Mouse (Mus musculus): ENCODE data around the gene Ppm1l.

Gene Ppm1l

DNA sequence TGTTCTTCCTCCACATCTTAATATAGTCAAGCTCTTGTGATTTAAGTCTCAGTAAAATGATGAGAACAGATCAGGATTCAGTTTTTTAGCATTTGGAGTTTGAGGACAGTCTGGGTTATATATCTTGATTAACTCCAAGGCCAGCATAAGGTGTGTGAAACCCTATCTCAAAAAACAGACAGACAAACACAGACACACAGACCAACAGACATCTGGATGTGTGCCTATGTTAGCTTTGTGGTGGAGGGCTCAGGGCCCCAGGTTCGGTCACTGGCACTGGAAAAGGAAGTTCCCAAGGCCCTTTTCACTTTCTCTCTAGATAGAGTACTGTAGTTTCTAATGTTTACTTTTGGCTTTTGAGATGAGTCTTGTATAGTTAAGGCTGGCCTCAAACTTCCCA is 23.8 kb downstream of the Ppm1l start:
- no peak for DNase-seq

DNA sequence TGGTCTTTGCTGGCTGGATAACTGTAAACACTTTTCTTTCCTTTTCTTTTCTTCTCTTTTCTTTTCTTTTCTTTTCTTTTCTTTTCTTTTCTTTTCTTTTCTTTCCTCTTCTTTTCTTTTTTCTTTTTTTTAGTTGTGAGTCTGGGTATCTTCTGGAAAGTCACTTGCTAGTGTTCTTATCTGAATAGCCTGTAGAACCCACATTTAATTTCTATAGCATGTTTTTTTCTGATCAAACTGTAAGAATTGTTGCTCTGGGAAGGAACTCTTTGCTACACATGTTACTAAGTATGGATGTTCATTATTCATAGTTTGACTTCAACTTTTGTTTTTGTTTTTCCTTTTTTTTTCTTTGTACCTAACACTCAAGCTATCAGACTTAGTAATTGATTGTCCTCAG is 24.3 kb downstream of the Ppm1l start:
- no peak for DNase-seq

DNA sequence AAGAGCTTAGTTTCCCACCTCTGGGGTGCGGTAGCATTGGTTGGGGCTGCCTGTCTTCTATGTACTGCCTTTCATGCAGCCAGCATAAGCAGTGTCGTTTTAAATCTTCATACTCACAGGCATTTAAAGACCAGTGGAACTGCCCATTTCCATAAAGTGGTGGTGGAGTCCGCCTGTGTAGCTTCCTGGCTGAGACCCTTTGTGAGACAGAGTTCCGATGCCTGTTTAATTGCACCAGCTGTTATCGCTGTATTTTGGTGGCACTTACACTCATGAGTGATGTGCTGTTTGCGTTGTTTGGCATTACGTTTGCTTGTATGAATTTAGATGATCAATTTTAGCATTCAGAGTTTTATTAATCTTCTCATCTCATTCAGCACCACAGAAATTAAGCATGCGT is 24.9 kb downstream of the Ppm1l start:
- no peak for DNase-seq

DNA sequence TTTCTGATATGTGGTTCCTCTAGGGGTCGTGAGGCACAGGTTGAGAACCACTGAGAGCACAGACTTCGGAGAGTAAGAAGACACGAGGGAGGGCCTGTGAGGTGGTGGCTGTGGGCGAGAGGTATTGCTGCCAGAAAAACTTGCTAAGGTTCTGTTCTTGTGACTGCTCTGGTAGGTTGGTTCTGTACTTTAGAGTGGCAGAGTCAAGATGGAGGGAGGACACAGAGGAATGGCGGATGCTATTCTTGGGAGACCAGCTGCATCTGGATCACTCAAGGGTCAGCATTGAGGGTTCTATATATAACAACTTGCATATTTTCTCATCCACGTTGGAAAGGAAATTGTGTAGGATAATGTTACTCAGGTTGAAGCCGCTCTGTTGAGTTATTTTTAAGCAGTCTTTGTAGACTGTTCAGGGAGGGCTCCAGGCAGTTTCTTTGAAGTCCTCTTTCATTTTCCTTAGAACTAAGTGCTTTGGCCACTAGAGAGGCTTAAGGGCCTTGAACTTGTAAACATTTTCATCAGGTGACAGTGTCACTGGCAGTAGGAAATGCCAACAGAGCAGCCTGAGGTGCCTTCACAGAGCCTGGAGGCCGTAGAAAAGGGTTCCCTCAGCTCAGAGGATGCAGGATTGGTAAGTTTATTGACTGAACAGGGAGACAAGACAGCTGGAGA is 25.7 kb downstream of the Ppm1l start:
- DNase-seq: no peak

DNA sequence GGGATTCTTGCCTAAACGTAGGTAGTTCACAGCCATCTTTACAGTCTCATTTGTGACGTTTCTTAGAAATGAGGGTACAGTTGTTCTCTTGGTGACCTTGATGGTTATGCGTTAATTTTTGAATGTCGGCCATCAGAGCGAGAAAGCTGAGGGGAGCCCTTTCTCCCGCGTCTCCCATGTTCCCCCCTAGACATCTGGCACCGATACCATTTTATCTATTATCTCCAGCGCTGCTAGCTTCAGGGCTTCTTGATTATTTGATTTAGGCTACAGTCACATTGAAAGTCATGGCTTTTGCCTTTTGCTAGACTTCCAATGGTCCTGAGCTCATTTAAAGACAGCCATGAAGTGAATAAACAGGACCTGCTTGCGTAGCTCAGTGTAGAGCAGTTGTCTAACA is 26.5 kb downstream of the Ppm1l start:
- no peak for DNase-seq

DNA sequence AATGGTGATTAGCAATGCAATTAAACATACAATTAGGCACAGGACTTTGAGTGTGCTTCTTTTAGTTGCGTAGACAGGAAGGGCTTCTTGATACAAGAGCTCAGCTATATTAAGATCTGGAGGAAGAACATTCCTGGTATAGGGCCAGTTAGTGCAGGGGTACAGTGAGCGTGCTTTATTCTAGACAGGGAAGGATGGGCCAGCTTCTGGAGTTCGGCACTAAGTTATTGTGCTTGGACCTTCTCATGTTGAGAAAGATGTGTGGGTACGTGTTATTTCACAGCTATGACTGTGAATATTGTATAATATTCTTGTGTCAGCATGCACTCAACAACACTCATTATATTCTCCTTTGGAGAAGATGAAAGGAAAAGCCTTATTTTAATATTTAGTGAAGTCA is 29.9 kb downstream of the Ppm1l start:
- no peak for DNase-seq

DNA sequence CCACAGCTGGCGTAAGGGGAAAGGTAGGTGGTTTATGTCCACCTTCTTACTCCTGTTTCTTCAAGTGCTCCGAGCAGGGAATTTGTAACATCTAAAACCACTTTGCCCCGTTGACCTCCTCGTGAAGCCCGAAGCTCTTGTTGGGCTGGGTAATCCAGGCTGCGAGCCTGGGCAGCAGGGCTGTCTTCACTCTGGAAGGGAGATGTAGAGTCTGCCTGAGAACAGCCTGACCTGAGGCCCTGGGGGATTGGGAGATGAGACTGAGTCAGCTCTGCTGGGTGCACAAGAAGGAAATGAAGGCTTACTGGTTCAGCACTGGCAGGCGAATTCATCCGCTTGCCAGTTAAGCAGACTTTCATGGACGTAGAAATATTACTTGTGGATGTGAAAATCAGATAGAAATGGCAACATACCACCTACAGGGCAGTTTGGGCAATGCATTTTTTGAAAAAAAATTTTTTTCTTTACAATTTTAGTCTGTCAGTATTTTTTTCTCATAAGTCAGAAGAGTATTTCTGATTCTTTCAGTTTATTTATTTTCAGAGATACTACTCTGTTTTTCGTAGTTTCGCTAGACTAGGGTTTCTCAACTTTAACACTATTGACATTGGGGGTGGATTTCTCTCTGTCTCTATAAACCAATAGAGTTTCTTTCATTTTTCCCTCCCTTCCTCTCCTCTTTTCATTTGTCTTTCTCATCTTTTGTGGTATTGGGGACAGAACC is 31.7 kb downstream of the Ppm1l start:
- DNase-seq: no peak

DNA sequence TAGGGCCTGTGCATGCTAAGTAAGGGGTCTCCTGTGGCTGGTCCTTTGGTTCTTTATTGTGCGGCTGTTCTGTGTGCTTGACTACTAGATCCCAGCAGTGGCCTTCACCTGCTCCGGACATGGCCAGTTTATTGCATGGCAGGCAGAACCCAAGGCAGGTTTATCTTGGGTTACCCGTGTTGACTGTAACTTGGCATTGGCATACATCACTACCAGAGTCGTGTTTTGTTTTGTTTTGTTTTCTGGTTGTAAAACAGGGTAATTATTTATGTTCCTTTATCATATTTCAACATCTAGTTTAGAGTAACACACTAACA is 32.2 kb downstream of the Ppm1l start:
- no peak for DNase-seq

DNA sequence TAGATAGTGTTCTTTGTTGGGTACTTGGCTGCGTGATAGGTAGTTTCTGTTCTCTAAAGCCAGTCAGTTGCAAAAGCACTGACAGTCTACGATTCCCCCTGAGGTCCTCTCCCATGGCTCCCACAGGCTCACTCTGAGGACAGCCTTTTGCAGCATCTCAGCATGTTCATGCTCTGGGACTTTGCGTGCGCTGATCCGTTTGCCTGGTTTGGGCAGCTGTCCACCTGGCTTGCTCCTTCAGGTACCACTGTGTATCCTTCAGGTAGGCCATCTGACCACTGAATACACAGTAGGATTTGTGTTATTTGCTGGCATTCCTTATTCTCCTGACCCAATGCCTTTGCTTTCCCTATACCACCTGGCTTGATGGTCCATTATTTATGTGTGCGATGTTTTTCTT is 33.3 kb downstream of the Ppm1l start:
- DNase-seq: no peak

DNA sequence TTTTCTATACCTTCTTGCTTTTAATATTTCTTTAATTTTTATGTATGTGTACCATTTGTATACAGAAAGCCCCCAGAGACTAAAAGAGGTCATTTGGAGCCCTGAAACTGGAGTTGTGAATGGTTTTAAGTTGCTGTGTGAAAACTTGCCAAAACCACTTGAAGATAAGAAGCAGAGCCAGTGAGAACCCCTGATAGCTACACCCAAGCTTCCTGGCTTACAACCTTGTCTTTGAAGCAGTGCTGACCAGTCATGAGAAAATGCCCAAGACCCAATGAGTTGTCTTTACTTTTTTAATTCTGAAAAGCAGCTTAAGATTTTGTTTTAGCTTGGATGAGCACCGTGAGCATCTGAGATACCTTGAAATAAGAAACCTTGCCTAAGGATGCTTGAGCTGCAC is 35.5 kb downstream of the Ppm1l start:
- DNase-seq: no peak

DNA sequence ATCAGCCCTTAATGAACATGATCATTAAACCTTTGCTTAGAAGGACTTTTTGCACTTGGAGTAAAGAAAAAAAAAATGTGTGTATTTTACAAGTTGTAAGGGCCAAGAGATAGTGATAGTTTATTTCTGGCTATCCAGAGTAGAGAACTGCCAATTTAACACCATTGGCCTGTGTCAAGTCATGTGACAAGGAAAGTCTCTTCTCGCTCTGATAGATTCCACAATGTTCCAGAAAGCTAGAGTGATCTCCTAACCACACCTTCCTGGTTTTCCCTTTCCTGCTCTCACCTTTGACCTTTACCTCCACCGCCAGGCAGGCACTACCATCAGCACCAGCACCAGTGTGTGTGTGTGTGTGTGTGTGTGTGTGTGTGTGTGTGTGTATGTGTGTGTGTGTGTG is 38.0 kb downstream of the Ppm1l start:
- DNase-seq: no peak

DNA sequence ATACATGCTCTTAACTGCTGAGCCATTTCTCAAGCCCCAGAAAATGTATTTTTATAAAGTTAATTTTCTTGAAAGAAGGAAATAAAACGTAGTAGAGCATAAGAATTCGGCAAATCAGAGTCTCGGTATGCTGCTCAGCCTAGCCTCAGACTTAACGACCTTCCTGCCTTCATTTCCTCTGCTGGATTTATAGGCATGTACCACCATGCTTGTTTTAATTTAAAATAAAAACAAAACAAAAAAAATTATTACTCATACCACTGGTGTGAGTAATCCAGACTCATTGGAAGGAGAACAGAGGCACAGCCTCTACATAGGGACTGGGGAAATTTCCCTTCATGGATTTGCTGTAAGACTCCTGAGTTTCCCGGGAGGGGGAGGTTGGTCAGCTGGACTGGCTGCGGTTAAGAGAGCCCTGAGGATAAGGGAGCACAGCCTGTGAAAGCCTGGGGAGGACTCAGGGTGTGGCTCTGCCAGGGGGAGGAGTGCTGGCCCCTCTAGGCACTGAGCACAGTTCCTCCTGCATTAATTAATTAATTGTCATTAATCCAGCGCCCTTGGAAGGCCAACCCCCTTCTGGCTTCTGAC is 39.5 kb downstream of the Ppm1l start:
- DNase-seq: no peak

DNA sequence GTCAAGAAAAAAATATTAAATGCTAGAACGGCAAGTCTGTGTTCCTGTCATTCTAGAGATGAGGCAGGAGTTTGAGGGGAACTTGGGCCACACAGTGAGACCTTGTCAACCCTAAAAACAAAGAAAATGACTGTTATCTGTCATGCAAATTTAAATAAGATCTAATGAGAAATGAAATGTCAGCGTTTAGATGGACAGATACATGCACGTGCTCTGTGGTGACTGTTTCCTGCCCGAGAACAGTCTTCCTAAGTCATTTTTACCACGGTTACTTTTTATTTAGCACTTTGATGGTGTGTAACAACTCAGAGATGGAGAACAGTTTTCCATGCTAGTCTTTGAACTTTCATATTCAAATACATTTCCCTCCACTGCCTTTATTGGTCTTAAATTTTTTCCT is 40.1 kb downstream of the Ppm1l start:
- no peak for DNase-seq

DNA sequence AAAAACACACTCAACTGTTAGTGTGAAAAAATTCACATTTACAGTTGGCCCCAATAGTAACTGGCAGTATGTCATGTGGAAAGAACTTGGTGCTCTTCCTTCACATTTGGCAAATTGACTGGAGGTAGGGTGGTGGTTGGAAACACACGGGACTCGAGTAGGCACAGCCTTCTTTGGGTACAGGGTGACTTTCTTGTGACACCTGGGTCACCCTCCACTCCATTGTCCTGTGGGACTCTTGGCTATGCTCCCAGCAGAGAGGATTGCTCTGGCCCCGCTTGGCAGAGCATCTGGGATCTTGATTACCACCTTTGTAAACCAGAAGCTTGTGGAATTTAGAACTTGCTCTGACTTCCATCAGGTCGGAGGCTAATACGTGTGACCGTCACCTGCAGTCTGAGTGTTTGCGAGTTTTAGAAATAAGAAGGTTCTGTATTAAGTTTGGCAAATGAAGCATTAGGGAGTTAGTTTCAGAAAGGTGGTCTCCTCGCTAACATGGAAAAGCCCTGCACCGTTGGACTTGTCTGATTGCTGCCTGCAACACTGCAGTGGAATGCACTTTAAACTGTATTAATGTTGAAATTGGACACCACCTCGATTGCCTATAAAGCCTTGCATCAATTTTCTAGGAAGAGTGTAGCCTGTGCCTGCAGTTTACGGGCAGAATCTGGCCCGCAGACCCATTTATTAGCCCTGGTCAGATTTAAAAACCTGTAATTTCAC is 41.4 kb downstream of the Ppm1l start:
- DNase-seq: no peak

DNA sequence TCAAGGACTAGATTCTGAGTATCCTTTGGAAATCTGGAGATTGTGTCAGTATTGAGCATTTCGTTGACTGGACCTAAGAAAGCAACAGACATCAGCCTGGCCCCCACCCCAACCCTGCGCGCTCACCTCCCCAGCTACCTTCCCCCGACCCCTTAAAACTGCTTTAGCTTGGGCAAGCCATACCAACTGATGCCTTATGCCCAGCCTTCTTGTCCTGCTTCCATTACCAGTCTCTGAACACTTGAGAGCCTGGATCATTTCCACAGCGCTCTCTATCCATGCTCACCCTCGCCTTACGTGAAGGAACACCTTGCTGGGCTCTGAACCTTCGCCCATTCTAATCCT is 41.9 kb downstream of the Ppm1l start:
- no peak for DNase-seq

DNA sequence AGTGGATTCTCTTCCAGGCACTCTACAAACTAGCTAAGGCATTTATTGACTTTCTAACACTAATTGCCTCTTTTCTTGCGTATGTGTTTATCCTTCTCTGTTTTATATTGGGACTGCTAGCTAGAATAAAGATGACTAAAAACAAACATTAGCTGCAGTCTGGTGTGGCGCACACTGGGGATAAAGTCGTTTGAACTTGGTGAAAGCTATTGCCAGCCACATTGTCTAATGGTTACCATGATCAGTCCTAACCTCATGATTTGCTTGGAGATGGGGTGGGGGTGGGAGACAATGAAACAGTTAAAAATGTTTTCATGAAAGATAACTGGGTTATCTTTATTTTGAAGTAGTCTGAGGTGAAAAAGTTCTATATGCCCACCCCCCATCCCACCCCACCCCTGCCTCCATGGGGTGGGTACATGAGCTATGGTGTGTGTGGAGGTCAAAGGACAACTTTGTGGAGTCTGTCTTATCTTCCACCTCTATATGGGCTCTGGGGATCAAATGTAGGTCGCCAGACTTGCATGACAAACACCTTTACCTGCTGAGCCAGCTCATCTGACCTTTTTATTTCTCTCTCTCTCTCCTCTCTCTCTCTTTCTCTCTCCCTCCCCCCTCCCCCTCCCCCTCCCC is 43.7 kb downstream of the Ppm1l start:
- DNase-seq: no peak

DNA sequence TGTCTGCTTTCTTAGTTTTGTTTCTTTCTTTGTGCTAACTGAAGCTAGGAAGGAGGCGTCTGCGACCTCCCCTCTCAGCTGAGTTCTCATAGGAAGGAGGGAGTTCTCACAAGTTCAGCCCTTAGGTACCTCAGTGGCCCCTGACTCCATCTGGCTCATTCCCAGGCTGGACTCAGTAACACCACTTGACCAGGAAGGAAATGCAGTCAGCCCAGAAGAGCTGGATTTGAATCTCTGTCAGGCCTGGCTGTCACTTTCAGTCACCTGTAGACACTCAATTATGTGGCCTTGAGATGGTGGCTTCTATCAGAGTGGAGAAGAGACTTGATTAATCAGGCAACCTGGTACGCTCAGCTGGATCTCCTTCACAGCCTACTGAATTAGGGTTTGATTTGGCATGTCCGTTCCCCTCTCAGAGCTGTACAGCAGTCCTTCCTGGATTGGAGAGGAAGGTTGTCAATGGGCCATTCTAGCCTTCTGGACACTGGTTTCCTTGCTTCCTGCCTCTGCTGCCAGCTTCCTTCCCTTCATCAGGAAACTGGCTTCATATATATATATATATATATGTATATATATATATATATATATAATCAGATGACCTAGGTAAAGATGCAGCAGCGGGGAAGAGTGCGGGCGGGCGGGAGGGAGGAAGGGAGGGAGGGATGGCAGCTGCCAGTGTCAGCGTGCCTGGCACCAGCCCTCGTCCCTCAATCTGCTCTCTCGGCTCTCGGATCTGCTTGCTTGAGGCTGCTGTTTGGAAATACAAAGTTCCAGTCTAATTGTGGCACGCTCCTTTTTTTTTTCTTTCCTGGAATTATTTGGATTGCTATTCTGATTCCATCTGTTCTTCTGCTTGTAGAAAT is 45.1 kb downstream of the Ppm1l start:
- no peak for DNase-seq

DNA sequence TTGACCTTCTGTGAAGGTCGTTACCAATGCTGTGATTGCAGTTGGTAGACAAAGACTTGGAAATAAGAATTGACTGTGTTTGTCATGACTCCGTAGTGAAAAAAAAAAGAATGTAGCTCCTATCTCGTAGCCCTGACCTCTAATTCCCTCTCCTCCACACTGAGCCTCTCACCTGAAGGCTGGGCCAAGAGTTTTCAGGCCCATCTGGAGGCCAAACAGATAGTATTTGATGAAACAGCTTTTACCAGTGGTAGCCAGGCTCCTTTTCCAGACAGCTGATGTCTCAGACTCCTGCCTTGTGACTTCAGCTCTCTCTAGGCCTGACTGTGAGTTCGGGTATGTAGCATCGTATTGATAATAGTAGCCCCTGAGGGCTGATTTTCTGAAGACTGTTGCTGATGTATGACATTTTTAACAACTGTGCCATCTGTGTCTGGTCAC is 45.7 kb downstream of the Ppm1l start:
- no peak for DNase-seq

DNA sequence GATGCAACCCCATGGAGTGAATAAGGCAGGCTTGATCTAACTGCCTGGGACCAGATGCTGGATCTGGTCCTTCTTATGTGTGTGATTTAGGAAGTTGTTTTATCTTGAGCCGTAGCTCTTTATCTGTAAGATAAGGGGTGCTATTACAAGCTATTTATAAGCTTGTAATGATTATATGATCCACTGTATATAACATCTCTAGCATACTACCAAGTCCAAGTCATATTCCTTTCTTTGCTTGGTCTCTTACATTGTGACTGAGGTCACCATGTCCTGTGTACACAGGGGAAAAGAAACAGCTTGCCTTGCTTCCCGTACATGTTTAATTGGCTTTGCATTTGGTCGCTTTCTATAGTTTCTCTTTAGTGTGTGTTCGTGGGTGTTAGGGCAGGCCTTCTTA is 46.2 kb downstream of the Ppm1l start:
- DNase-seq: no peak

DNA sequence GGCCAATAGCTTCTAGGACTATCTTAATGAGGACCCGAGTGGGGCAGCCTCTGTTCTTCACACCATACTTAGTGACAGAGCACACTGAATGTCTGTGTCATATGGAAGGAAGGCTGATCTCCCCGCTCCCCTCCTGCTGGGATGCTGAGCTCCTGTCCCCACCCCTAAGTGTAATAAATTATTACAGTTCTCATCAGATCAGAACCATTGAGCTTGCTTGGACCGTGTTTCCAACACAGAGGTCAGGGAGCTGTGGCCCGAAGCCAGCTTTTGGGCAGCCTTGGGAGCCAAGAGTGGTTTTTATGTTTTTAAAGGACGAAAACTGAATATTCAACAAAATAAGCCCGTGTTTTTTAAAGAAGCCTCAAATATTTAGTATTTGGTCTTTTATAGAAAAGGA is 47.5 kb downstream of the Ppm1l start:
- no peak for DNase-seq

DNA sequence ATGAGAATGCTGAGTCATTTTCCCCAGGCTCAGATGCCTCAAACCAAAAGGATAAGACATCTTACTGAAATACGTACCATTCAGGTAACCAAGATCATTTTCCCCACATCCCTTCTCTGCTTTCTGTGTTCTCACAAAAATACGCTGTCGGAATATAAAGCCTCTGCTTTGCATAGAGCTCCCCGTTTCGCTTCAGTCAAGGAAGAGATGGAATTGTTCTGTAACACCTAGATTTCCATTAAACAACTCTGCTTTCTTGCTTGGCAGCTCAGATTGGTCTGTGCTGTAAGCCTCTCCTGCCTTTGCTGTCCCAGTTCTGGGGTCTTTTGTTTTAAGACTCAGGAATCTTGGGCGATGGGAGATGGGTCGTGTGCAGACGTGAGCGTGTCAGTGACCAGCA is 51.3 kb downstream of the Ppm1l start:
- DNase-seq: no peak

DNA sequence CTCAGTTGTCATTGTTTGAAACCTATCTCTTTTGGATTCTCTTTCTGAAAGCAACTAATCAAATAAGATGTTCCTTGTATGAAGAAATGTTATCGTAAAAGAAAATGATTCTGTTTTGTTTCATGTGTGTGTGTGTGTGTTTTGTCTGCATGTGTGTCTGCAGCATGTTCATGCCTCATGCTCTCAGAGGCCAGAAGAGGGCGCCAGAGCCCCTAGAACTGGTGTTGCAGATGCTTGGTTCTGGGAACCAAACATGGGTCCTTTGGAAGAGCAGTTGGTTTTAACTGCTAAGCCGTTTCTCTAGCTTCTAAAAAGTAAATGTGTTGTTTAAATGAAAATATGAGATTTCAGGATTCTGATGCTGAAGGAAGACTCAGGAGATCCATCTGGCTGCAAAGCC is 56.1 kb downstream of the Ppm1l start:
- no peak for DNase-seq

All from right cerebral cortex, postnatal 14 days (tissue).